Mouse (Mus musculus) CH12.LX (cell line): ENCODE measurements around the gene Rora.

ENCODE experiments used
- CTCF ChIP-seq, 2 experiments: IDR thresholded peaks in 1 of 2; conservative IDR thresholded peaks in 1 of 2; 2 replicates each; pipeline ENCODE4 v1.5.1; 2011 to 2012; ENCODE audit warnings: low read depth in 2 of 2, low read length in 2 of 2, improper control_type of control experiment in 1 of 2, inconsistent platforms in 1 of 2, mild to moderate bottlenecking in 1 of 2, moderate library complexity in 1 of 2
- E2F4 ChIP-seq: IDR thresholded peaks from 2 replicates; pipeline ENCODE4 v1.6.1; 2011; ENCODE audit warnings: low read depth, low read length, improper control_type of control experiment; ENCODE audit not compliant: insufficient replicate concordance
- ETS1 ChIP-seq: conservative IDR thresholded peaks from 2 replicates; pipeline ENCODE4 v1.6.1; 2012; ENCODE audit warnings: low read depth, mild to moderate bottlenecking, inconsistent platforms, low read length, improper control_type of control experiment, moderate library complexity
- GABPA ChIP-seq: IDR thresholded peaks from 2 replicates; pipeline ENCODE4 v1.6.1; 2012; ENCODE audit warnings: low read depth, low read length, improper control_type of control experiment, inconsistent platforms; ENCODE audit not compliant: insufficient replicate concordance
- IRF4 ChIP-seq: IDR thresholded peaks from 2 replicates; pipeline ENCODE4 v1.6.1; 2014; ENCODE audit warnings: low read depth, mild to moderate bottlenecking, inconsistent platforms, low read length, improper control_type of control experiment
- MAX ChIP-seq: IDR thresholded peaks from 2 replicates; pipeline ENCODE4 v1.6.1; 2011; ENCODE audit warnings: low read length, improper control_type of control experiment
- MAZ ChIP-seq: IDR thresholded peaks from 2 replicates; pipeline ENCODE4 v1.6.1; 2012; ENCODE audit warnings: low read depth, mild to moderate bottlenecking, inconsistent platforms, low read length, improper control_type of control experiment, moderate library complexity
- ZMIZ1 ChIP-seq: IDR thresholded peaks from 2 replicates; pipeline ENCODE4 v1.6.1; 2012; ENCODE audit warnings: low read depth, mild to moderate bottlenecking, inconsistent platforms, low read length, improper control_type of control experiment

- TF ChIP-seq CTCF (conservative IDR thresholded peaks at IDR 0.05 in 1 of 2, IDR thresholded peaks at IDR 0.05 in 1 of 2; ENCODE audit: low read depth in 2 of 2, low read length in 2 of 2) (no peak), E2F4 (no peak), MAX (no peak), ZMIZ1 (no peak), MAZ (no peak), GABPA (no peak), IRF4 (no peak), ETS1 (no peak)
These were observed 450.7 kb downstream of the Rora start for GRCm38 (mm10) chr9:69104321-69104720.
